Mouse (Mus musculus) cerebellum, postnatal 4 days (tissue): ENCODE data around the gene Gm49358.
A peak's percentile ranks its signal among the peaks of the same experiment; 100 is the strongest.

Source experiments
- DNase-seq, 2 experiments: peaks; one replicate each; pipeline ENCODE4 v3.0.0; 2022; ENCODE audit warnings: low spot score in 2 of 2, mixed read lengths in 1 of 2

Gm49358 gene

GRCm38 (mm10) chr10:86872121-86872520, 108.3 kb downstream of the Gm49358 start:
- no peak for DNase-seq

GRCm38 (mm10) chr10:86872591-86872990, 108.8 kb downstream of the Gm49358 start:
- DNase-seq, result no peak

DNA sequence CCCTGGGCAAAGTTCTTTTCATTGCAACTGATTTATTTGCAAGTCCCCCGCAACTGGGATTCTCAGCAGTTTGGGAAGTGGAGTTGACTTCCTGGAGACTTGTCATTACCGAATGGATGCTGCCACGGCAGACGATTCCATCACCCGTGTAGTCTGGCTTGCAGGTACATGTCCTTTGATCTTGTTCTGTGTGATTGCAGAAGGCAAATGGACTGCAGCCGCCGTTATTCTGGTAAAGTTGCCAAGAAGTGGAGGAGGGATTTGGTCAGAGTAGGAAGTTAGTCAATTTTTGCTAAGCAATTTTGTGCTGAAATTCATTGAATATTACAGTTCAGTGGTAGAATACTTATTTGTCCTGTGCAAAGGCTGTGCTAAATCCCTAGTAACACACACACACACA, 114.9 kb downstream of the Gm49358 start:
- no peak for DNase-seq

DNA sequence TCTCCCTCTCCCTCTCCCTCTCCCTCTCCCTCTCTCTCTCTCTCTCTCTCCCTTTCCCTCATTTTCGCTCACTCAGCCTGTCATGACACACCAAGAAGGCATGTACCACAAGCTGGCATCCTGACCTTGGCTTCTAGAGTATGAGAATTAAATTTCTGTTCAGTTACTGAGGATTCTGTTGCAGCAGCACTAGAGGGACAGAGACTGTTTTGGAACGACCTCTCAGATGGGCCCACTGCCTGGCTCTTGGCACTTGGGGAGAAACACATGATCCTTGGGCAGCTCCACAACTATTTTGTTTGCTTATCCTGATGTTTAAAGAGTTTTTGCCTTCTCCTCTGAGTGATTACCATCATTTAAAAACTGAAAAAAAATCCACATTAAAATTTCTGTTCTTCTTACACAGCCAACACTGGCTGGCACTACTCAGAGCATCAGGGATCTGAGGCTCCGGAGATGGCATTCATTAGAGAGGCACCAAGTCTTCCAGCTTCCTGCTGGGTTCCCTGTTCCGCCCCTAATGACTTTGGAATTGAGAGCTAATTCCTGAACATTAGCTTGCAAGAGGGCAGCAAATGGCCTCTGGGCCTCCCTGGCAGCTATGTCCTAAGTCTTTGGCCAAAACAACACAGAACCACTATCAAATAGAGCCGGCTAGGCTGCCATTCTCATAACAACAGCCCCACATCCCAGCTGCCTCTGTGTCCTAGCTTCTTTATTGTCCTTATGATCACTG, 116.5 kb downstream of the Gm49358 start:
- peak in 1 of 2 experiments; percentile 24 for DNase-seq

DNA sequence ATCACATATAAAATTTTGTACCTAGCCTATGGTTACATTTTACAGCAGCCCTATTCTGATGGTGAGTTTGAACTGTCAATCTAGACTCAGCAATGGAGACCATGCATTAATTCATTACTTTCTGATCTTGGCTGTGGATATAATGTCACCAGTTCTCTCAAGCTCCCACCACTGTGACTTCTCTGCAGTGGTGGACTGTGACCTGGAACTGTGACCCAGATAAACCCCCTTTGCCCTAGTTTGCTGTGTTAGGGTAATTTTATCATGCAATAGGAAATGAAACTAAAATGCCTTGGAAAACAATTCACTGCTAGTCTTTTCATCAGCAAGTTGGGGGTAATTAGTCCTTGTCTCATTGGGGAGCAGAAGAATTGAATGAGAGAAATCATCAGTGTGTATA, 117.7 kb downstream of the Gm49358 start:
- DNase-seq, result no peak
